Mouse (Mus musculus) left cerebral cortex, postnatal 10 days (tissue): ENCODE measurements around the gene Sdf2l1. TPM values are rescaled to one million over a fixed set of nuclear protein-coding genes. Genes with fewer than 3 reads are reported as not detected.
"Not testable (repeated sequence)": the region's sequence is repeated elsewhere in the genome, so short reads cannot be mapped to it uniquely, and the experiment has no call there.

Experiments
- DNase-seq, 2 experiments: peaks; one replicate each; pipeline ENCODE4 v3.0.0; 2021 to 2022; ENCODE audit warnings: low spot score in 2 of 2, mixed read lengths in 1 of 2; ENCODE audit errors: extremely low spot score in 1 of 2
- intact Hi-C: fragments of 180-260 bp; cut with DNase I; formaldehyde crosslinking; loops from one replicate; pipeline ENCODE4 v1.15.1; 2025
- total RNA-seq, 2 experiments: library from RNA; stranded (reverse); gene quantifications; 2 replicates each; pipeline ENCODE4 v1.2.3; 2021

Gene Sdf2l1
- total RNA-seq, result 10 to 100 TPM; 10.5 to 11.5 TPM

DNA sequence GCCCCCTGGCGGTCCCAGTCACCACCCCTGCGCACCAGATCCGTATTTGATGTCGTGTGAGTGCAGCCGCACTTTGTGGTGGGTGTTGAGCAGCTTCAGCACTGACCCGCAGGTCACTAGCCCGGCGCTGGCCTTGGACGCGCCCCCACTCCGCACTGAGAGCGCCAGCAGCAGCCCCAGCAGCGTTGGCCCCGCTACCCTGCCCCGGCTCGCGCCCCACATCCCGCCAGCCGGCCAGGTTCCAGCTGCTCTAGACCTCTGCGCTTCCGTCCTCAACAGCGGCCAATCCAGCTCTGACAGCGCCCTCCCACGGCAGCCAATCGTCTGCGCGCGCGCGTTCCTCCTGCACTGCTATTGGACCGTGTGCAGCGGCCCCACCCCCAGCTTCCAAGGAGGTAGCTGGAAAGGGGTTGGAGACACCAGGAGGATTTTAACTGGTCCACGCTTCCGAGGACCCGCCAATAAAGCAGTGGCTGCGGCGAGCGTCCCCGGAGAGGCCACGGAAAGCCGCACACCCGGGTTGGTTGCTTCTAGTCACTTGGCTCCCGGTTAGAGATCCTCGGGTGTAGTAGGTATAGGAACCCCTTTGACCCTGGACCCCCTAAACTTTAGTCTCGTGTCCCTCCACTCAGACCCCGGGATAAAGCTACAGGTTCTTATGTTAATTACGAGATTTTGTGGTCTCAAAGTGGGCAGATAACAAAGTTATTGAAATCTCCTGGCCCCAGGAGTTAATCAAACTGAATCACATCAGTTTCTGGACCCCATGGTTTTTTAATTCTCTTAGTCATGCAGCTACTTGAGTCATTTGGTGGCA lies at the start of gene Sdf2l1:
TSS of gene Sdf2l1 (minus strand) at position 295 of the 817 bp plus-strand sequence.
- intact Hi-C loops, result loop anchor here (5.0 kb wide), 1 partner anchor 145 kb away; the partner anchor contains the start of gene Tmem191c
- DNase-seq, result peak; percentile 96 to 98

DNA sequence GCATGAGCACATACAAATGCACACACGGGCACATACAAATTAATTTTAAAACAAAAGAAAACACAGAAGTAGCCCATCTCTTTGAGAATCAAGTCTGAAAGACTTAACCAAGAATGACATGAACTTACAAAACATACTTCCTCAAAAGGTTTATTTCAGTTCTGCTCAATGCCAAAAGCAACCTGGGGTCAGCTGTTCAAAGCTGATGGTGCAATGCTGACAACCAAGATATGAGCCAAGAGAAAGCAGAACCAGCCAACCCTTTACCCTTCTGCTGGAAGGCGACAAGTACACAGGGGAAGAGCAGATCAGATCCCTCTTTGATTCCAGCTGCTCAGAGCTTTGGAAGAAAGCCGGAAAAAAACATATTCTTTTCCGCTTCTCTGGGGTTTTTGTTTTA lies 49.2 kb upstream of the Sdf2l1 start:
- intact Hi-C loops, result no loop called here
- no peak for DNase-seq

DNA sequence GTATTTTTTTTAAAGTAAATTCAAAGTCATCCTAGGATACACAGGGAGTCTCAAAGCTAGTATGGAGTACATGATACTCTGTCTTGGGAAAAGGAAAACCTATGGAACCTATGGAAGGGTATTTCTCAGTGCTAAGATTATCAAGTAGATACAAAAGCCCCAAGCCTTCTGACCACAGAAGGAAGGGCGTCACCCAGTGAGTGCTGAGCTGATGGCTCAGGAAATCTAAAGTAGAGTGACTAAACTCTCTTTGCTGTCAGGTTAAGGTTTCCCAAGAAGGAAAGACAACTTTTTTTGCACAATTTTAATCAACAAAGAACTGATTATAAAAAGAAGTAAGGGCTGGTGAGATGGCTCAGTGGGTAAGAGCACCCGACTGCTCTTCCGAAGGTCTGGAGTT lies 47.5 kb upstream of the Sdf2l1 start:
- DNase-seq, result no peak
- intact Hi-C loops, result no loop called here

DNA sequence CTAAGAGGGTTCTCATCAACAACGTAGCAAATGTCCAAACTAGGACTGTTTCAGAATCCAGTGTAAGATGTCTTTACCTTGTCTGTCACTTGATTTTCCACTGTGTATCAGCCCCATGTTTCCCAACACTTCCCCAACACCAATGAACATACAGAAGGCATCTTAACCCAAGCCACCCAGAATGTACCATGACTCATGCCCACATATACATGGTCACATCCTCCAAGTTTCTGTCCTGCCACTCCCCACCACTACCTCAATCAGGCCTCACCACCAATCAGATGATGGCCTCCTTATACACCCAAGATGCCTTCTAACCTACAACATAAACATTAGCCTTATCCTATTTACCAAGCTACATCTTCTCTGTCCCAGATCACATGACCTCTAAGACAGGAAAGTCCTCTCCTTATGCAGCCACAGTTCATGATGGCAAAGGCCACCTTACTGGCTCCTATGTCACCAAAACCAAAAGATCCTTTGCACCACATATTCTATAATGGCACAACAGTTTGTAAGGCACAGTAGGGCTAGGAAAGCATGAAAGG lies 45.5 kb upstream of the Sdf2l1 start:
- intact Hi-C loops, result no loop called here
- DNase-seq, result no peak

DNA sequence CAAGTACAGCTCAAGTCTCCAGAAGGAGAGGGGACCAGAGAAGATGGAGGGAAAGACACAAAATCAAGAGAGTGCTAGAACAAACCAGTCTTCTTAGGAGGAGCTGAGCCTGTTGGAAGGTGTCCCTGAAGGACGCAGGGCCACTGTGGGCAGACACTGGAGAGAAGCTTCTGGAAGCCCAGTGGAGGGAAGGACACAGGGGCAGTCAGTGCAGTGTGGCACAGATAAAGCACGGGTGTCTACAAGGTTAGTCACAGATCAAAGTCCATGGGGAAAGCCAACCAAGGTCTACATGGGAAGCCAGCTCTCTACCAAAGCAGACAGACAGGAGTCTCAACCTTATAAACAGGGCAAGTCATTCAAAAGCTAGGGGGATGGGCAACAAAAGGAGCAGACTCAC lies 43.6 kb upstream of the Sdf2l1 start:
- intact Hi-C loops, result no loop called here

DNA sequence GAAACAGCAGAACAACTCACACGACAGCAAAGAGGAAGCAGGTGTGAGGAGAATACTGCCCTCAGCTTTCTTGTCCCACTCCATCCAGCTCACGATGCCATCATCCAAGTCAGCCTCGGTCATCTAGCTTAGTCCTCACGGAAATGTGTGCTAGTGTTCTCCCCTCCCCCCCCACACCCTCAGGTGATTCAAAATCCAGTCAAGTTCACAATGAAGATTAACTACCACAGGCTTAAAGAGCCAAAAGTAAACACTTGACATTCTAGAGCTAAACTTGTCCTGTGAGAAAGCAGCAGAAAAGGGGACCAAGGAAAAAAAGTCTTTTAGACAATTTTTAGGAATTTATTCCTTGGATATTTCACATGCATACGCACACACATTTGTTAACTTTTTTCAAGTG lies 35.9 kb upstream of the Sdf2l1 start:
- DNase-seq, result no peak
- intact Hi-C loops, result no loop called here

More for the DNA sequence above, 43.6 kb upstream of the Sdf2l1 start:
- no peak for DNase-seq

DNA sequence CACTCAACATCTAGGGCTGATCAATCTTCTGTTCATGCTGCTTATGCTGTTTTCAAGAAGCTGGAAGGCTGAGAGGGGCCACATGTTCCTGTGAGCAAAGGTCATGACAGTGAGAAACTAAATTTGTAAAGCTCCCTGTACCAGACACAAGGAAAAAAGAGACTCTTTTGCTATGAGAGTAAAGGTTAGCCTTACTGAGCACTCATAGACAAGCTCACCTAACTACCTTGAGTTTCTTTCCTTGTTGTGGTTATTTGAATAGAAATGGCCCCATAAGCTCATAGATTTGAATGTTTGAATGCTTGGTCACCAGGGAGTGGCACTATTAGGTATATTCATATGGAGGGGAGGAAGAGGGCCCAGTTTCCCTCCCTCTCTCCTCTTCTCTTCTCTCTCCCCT lies 35.0 kb upstream of the Sdf2l1 start:
- intact Hi-C loops, result no loop called here
- no peak for DNase-seq

DNA sequence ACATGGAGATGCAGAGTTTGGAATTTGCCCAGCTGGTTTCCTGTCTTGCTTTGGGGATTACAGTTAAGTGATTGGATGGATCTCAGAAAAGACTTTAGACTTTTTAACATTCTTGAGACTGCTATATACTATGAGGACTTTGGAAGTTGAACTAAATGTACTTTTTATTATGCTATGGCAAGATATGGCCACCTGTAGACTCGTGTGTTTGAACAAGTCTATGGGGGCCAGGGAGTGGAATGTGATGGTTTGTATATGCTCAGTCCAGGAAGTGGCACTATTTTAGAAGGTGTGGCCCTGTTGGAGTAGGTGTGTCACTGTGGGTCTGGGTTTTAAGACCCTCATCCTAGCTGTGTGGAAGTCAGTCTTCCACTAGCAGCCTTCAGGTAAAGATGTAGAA lies 33.3 kb upstream of the Sdf2l1 start:
- DNase-seq, intact Hi-C loops: not testable (repeated sequence)

DNA sequence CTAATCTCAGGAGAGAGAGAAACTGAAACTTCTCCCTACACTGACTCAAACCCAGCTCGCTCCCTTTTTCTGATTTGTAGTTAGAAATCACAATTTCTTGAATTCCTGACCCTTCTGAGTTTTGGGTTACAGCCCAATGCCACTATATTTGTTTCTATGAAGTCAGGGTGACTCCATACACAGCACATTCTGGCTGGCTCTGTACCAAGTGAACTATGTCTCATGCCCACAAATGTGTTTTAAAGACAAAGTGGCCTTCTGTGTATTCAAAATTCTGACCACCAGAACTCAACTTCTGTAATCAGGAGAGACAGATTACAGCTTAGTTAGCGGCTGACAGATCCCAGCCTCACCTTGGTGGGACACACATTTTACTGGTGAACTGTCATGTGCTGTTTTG lies 22.2 kb upstream of the Sdf2l1 start:
- intact Hi-C loops, result no loop called here
- DNase-seq, result no peak

DNA sequence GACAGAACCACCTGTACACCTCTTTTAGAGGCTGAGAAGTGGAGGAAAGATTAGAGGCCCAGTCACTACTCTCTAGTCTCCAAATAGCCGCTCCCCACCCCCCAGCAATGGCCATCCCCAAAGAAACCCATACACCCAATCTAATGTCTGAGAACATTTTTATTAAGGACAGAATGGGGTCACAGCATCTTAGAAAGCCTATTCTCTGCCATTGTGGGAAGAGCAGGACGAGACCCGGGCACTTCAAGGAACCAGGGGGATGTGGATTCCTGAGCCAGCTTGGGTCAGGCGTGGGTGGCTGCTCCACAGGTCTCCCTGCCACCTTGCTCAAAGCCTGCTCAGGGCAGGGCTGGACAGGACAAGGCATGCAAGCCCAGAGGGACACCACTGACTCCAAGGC lies 19.7 kb upstream of the Sdf2l1 start:
- intact Hi-C loops, result no loop called here
- no peak for DNase-seq

DNA sequence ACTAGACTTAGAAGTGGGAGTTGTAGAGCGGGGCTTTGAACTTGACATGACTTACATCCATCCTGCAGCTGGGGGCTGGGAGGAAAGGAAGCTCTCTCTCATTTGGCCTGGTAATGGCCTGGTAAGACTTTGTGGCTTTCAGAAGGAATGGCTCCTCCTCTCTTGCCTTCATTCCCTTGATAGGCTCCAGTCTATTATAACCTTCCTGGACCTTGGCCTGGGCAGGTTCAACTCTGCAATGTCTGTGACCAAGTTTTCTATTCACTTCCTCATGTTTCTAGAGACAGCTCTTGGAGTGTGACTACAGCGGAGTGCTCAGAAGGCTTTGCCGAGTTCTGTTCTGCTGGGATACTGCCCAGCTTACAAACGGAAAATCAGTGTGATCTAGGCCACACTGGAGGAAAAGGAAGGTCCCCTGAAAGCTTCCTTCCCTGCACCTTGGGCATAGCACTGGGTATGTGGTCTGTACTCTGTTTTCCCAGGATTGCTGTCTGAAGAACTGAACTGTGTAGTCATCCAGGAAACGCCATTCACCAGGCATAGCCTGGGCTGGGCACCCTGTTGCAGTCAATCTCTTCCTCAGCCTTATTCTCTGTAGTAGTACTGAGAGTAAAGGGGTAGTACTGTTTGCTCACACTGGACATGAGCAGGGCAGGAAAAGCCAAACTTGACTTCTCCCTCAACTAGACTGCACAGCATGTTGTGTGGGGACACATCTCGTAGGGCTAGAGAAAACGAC lies 18.5 kb upstream of the Sdf2l1 start:
- no peak for DNase-seq
- intact Hi-C loops, result no loop called here

DNA sequence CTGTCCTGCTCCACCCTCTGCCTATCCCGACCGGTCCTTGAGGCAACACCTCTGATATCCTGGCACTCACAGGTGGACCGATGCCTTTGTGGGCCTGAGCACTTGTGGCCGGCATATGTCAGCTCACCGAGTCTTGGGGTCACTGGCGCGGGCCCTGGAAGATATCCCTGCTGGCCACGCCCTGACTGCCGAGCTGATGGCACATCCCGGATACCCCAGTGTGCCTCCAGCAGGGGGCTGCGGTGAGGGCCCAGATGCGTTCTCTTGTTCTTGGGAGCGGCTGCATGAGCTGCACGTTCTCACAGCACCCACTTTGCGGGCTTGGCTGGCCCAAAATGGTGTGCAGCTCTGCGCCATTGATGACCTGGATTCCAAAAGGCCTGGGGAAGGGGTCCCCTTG lies 15.9 kb upstream of the Sdf2l1 start:
- peak in 1 of 2 experiments; percentile 64 for DNase-seq
- intact Hi-C loops, result no loop called here

DNA sequence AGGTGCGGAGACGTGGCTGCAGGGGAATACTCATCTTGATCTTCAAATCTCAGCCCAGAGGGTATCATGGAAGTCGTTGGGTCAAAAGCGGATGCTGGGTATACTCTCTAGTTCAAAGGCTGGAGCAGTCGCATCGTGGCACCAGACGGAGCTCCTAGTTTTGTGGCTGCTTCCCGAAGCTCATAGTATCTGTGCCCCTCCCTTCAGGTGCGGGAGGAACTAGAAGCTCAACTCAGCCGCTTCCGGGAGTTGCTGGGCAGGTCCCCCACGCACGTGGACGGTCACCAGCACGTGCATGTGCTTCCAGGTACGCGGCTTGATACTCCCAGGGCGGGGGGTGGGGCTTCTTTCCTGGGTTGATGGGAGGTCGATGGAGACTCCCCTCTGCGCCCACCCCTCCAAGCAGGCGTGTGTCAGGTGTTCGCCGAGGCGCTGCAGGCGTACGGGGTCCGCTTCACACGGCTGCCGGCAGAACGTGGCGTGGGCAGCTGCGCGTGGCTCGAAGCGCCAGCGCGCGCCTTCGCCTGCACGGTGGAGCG lies 15.3 kb upstream of the Sdf2l1 start:
- DNase-seq, result peak in 1 of 2 experiments; percentile 60
- intact Hi-C loops, result no loop called here

DNA sequence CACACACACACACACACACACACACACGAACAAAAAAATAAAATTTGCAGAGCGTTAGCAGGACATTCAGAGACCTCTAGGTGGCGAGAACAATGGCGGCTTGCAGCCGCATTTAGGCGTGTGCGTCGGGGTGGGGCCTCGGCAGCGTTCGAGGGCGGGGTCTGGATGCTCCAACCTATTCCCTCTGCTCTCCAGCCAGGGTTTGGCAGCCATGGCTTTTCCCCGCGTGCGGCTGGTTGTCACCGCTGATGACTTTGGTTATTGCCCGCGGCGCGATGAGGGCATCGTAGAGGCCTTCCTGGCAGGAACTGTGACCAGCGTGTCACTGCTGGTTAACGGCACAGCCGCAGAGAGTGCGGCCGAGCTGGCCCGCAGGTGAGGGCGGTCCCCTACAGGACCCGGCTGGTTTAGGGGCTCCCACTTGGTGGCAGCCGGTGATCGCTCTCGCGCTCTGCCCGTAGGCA lies 14.6 kb upstream of the Sdf2l1 start, which contains the start of gene Ccdc116:
TSS of gene Ccdc116 (minus strand) at position 458 of the 464 bp plus-strand sequence.
- intact Hi-C loops, result no loop called here
- peak; percentile 65 to 90 for DNase-seq

DNA sequence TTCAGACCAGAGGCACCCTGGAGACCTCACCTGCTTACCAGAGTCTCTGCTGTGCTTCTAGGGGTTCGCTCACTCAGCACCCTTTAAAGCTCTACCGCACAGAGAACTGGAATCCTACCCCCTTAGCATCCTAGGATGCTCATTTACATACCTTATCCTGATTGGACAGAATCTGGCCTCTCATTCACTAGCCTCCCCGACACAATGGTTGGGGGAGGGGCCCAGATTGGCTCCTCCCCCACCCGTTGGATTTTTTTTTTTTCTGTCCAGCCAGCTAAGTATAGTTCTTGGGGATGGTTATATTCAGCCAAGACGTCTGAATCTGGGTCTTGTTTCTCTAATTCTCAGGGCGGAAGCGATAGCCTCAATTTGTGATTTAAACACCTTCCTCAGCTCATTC lies 12.2 kb upstream of the Sdf2l1 start, which contains the start of gene Ydjc:
TSS of gene Ydjc (plus strand) at position 283 of the 400 bp plus-strand sequence.
- intact Hi-C loops, result no loop called here
- DNase-seq, result no peak

DNA sequence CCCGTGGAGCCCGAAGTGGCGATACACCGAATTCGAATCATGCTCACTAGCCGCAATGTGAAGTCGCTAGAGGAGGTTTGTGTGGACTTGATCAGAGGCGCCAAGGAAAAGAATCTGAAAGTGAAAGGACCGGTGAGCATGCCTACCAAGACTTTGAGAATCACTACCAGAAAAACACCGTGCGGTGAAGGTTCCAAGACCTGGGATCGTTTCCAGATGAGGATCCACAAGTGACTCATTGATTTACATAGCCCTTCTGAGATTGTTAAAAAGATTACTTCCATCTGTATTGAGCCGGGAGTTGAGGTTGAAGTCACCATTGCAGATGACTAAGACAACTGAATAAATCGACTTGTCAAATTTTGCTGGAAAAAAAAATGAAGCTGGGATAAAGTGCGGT lies 5.2 kb upstream of the Sdf2l1 start:
- DNase-seq, result no peak
- intact Hi-C loops, result no loop called here

DNA sequence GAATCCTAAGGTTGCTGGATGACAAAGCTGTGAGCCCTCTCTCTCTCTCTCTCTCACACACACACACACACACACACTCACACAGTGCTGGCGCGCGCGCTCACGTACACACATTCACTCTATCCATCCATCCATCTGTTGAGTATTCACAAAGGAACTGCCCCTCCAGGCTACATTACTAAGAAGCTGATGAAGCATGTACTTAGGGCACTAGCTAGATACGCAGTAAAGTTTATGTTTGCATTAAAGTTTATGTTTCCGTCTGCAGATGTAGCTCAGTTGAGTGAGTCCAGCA lies 670 bp upstream of the Sdf2l1 start:
- intact Hi-C loops, result loop anchor here (5.0 kb wide), 1 partner anchor 144 kb away; the partner anchor contains the start of gene Tmem191c
- DNase-seq, result no peak

DNA sequence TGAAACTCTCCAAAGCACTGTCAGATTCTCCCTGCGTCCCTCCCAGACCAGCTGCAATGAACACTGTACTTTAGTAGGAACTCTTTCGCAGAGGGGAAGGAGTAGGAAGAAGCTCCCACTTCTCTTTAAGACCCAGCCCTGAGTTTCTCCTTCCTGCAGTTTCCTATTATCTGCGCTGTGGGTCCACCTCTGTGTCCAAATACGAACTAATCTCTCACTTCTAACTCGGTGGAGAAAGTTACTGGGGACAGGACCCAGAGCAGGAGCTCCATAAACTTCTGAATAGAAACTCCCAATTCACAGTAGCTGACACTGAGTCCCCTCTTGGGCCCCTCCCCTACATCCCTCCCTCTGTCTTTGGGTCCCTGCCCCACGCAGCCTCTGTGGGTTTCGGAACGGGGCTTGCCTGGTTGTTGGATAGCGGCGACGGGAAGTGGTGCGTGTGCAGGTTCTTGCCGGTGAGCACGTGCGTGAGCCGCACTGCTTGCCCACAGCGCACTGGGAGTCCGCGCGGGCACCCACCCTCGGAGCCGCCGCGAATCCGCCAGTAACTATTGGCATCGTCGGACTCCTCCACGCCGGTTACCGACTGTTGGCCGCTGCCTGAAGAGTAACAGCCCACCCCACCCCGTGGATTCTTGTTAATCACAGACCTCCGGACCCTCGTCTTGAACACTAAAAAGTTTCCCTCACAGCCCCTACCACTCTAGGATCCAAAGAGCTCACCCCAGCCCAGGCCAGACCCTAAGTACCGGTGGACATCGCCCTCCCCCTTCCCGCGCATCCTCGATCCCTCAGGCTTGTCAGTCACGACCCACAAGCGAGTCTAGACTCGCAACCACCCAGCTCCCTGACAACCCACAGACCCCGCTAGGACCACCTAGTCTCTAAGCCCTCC lies 743 bp downstream of the Sdf2l1 start:
- intact Hi-C loops, result loop anchor here (5.0 kb wide), 1 partner anchor 146 kb away; the partner anchor contains the start of gene Tmem191c
- peak in 1 of 2 experiments; percentile 44 for DNase-seq
